Mouse (Mus musculus) brain, embryonic 14.5 days (tissue): Measurements from ENCODE around the gene Ifnar2.

Source experiments
- CTCF ChIP-seq: fragments of 200-500 bp; IDR thresholded peaks from 2 replicates; pipeline ENCODE4 v1.5.1; 2012; ENCODE audit warnings: inconsistent platforms, mild to moderate bottlenecking, moderate library complexity, borderline replicate concordance; ENCODE audit not compliant: insufficient read depth, insufficient read length; ENCODE audit errors: extremely low read depth
- POLR2A ChIP-seq: fragments of 200-500 bp; IDR thresholded peaks from 2 replicates; pipeline ENCODE4 v1.6.1; 2012; ENCODE audit warnings: mild to moderate bottlenecking, inconsistent platforms, borderline replicate concordance; ENCODE audit not compliant: poor library complexity, insufficient read depth, insufficient read length, severe bottlenecking; ENCODE audit errors: extremely low read depth

DNA sequence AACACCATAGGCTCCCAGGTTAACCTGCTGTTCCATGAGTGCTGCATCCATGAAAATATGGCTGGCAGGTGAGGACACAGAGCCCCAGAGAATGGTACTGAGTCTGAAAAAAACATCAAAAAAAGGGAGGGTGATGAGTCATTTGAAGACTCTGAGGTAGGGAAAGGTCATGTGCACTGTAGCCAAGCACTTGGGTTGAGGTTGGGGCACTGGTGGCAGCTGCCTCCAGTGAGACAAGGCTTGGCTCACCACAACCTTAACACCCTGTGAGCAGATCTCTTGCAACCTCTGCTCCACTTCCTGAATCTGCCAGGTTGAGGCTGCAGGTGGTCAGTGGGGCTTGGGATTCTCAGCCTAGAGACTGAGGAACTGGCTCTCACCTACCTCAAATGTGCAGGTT lies 6.0 kb upstream of the Ifnar2 start:
- TF ChIP-seq CTCF, result no peak
- TF ChIP-seq POLR2A, result no peak
